Mouse (Mus musculus): ENCODE results near the gene Gm12216. TPM values are rescaled to one million over a fixed set of nuclear protein-coding genes. Genes with fewer than 3 reads are reported as not detected.

Gm12216 gene
- polyA plus RNA-seq, 1 experiment, result not detected

DNA sequence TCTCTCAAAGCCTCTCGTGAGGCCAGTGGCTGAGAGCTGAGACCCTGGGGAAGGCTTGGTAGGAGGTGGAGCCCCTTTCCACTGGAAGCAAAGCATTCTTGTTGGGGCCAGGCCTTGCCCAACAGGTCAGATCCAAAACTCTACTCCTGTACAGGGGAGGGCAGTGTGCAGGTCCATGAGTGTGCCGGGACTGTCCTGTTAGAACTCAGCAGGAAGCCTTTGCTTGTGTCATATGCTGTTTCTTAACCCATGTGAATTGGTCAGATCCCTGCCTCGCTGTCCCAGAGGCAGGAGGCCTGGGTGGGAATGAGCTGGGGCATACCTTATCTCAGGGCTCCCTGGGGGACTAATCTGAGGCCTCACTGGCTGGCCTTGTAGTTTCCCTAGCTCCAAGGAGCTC, 78.8 kb downstream of the Gm12216 start:
- no peaks in the 10 kb centered on the region for H3K27me3 ChIP-seq (ENCODE audit: control insufficient read depth)
- H3K36me3 ChIP-seq (ENCODE audit: control insufficient read depth), result peaks cover 7% of the 10 kb centered on the region; the same call in 1 of the 2 replicates
- no peaks in the 10 kb centered on the region for H3K9me3 ChIP-seq (ENCODE audit: control insufficient read depth, low read length)
- no peak overlapping the region for H3K4me3 ChIP-seq (replicated peaks)
- peaks cover 3% of the 10 kb centered on the region; the same call in 1 of the 2 replicates for H3K4me1 ChIP-seq (ENCODE audit: control insufficient read depth)
- TF ChIP-seq TAL1 (IDR thresholded peaks at IDR 0.05; ENCODE audit: low read length) (no peak), GATA1 (IDR thresholded peaks at IDR 0.05; ENCODE audit: low read length) (no peak)

- Histone ChIP-seq H3K27me3 (ENCODE audit: control insufficient read depth) (no peaks in the 10 kb centered on the region), H3K36me3 (ENCODE audit: control insufficient read depth) (peaks cover 7% of the 10 kb centered on the region; the same call in 1 of the 2 replicates), H3K9me3 (ENCODE audit: control insufficient read depth, low read length) (no peaks in the 10 kb centered on the region), H3K4me1 (ENCODE audit: control insufficient read depth) (peaks cover 3% of the 10 kb centered on the region; the same call in 1 of the 2 replicates), H3K4me3 (replicated peaks) (no peak overlapping the region)
- no peak for TF ChIP-seq TAL1 (IDR thresholded peaks at IDR 0.05; ENCODE audit: low read length)
- no peak for TF ChIP-seq GATA1 (IDR thresholded peaks at IDR 0.05; ENCODE audit: low read length)
Observed at GRCm38 (mm10) chr11:53779808-53780207, 79.2 kb downstream of the Gm12216 start.

DNA sequence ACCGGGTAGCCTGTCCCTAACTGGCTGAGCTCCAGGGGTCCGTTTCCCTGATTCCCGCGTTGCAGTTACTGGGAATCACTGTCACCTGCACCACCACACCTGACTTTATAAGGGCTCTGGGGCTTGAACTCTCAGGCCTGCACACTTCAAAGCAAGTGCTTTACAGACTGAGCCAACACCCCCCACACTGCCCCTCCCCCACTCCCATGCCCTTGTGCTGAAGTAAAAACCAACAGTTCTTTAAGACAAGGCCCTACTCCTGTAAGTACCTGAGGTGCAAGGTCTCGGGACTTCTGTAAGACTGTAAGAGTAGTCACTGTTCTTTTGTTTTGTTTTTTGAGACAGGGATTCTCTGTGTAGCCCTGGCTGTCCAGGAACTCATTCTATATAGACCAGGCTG, 80.6 kb downstream of the Gm12216 start:
- H3K27me3 ChIP-seq (ENCODE audit: control insufficient read depth), result no peaks in the 10 kb centered on the region
- H3K4me1 ChIP-seq (ENCODE audit: control insufficient read depth), result peaks cover 3% of the 10 kb centered on the region; the same call in 1 of the 2 replicates
- no peak overlapping the region for H3K4me3 ChIP-seq (replicated peaks)
- no peaks in the 10 kb centered on the region for H3K9me3 ChIP-seq (ENCODE audit: control insufficient read depth, low read length)
- H3K36me3 ChIP-seq (ENCODE audit: control insufficient read depth), result peaks cover 17% of the 10 kb centered on the region; the same call in 1 of the 2 replicates
- TF ChIP-seq GATA1 (IDR thresholded peaks at IDR 0.05; ENCODE audit: low read length), result no peak

DNA sequence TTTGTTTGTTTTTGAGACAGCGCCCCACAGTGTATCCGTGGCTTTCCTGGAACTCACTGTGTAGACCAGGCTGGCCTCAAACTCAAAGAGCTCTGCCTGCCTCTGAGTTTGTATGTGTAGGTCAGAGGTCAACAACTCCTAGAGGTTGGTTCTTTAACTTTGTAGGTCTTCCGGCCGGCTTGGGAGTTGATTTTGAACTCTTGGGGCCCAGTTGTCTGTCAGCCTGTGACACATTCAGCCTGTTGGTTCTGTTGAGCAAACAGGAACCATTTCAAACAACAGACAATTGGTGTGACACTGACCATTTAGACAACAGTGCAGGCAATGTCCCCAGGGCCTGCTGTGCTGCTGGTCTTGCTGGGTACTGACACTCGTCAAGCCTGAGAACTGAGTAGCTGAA, 81.3 kb downstream of the Gm12216 start:
- TF ChIP-seq GATA1 (IDR thresholded peaks at IDR 0.05; ENCODE audit: low read length) (no peak), TAL1 (IDR thresholded peaks at IDR 0.05; ENCODE audit: low read length) (no peak)
- H3K36me3 ChIP-seq (ENCODE audit: control insufficient read depth), result peaks cover 17% of the 10 kb centered on the region; the same call in 1 of the 2 replicates
- peaks cover 3% of the 10 kb centered on the region; the same call in 1 of the 2 replicates for H3K4me1 ChIP-seq (ENCODE audit: control insufficient read depth)

GRCm38 (mm10) chr11:53774659-53775255, 84.3 kb downstream of the Gm12216 start:
- H3K36me3 ChIP-seq (ENCODE audit: control insufficient read depth), result peaks cover 17% of the 10 kb centered on the region; the same call in 1 of the 2 replicates
- TF ChIP-seq GATA1 (IDR thresholded peaks at IDR 0.05; ENCODE audit: low read length) (no peak), TAL1 (IDR thresholded peaks at IDR 0.05; ENCODE audit: low read length) (no peak)
- peaks cover 11% of the 10 kb centered on the region for H3K4me1 ChIP-seq (ENCODE audit: control insufficient read depth)
- no peak overlapping the region for H3K4me3 ChIP-seq (replicated peaks)
- H3K27me3 ChIP-seq (ENCODE audit: control insufficient read depth), result peaks cover 24% of the 10 kb centered on the region
- H3K9me3 ChIP-seq (ENCODE audit: control insufficient read depth, low read length), result no peaks in the 10 kb centered on the region

More for the DNA sequence above, 81.3 kb downstream of the Gm12216 start:
- no peak overlapping the region for H3K4me3 ChIP-seq (replicated peaks)
- H3K9me3 ChIP-seq (ENCODE audit: control insufficient read depth, low read length), result no peaks in the 10 kb centered on the region
- no peaks in the 10 kb centered on the region for H3K27me3 ChIP-seq (ENCODE audit: control insufficient read depth)

- Histone ChIP-seq H3K4me3 (replicated peaks) (no peak overlapping the region), H3K9me3 (ENCODE audit: control insufficient read depth, low read length) (no peaks in the 10 kb centered on the region), H3K27me3 (ENCODE audit: control insufficient read depth) (peaks cover 34% of the 10 kb centered on the region), H3K4me1 (ENCODE audit: control insufficient read depth) (peaks cover 13% of the 10 kb centered on the region), H3K36me3 (ENCODE audit: control insufficient read depth) (peaks cover 17% of the 10 kb centered on the region; the same call in 1 of the 2 replicates)
- TF ChIP-seq TAL1 (IDR thresholded peaks at IDR 0.05; ENCODE audit: low read length) (no peak), GATA1 (IDR thresholded peaks at IDR 0.05; ENCODE audit: low read length) (no peak)
Observed at GRCm38 (mm10) chr11:53773641-53774360, 85.3 kb downstream of the Gm12216 start.

- TF ChIP-seq TAL1 (IDR thresholded peaks at IDR 0.05; ENCODE audit: low read length), result no peak
- TF ChIP-seq GATA1 (IDR thresholded peaks at IDR 0.05; ENCODE audit: low read length), result no peak
- Histone ChIP-seq H3K27me3 (ENCODE audit: control insufficient read depth) (peaks cover 40% of the 10 kb centered on the region), H3K4me3 (replicated peaks) (no peak within 1 kb of the TSS), H3K4me1 (ENCODE audit: control insufficient read depth) (peaks cover 13% of the 10 kb centered on the region), H3K36me3 (ENCODE audit: control insufficient read depth) (peaks cover 17% of the 10 kb centered on the region; the same call in 1 of the 2 replicates), H3K9me3 (ENCODE audit: control insufficient read depth, low read length) (no peaks in the 10 kb centered on the region)
Observed at GRCm38 (mm10) chr11:53773087-53773486, 86.0 kb downstream of the Gm12216 start, which contains the start of gene Gm17334. Gene Gm17334 (minus strand): TSS chr11:53773187.

DNA sequence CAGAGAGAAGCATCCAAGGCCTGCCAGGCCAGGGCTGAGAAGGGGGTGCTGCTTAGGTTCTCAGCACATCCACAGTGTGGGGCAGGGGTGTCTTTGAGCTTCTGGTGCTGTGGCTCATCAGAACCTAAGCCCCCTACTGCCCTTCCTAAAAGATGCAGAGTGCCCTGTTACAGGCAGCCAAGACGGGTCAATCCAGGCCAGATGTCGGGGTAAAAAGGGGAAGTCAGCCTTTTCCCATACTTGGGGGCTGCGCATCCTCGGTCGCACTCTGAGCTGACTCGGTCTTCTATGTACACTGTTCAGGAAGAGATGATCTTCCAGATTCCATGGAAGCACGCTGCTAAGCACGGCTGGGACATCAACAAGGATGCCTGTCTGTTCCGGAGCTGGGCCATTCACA, 86.5 kb downstream of the Gm12216 start:
- H3K36me3 ChIP-seq (ENCODE audit: control insufficient read depth), result peaks cover 17% of the 10 kb centered on the region; the same call in 1 of the 2 replicates
- H3K4me1 ChIP-seq (ENCODE audit: control insufficient read depth), result peaks cover 13% of the 10 kb centered on the region
- H3K9me3 ChIP-seq (ENCODE audit: control insufficient read depth, low read length), result no peaks in the 10 kb centered on the region
- TF ChIP-seq TAL1 (IDR thresholded peaks at IDR 0.05; ENCODE audit: low read length) (no peak), GATA1 (IDR thresholded peaks at IDR 0.05; ENCODE audit: low read length) (no peak)
- no peak overlapping the region for H3K4me3 ChIP-seq (replicated peaks)
- peaks cover 40% of the 10 kb centered on the region for H3K27me3 ChIP-seq (ENCODE audit: control insufficient read depth)

Measured in erythroblast, embryonic 14.5 days (primary cell).